Mouse (Mus musculus): ENCODE results near the gene Wars2.

DNA sequence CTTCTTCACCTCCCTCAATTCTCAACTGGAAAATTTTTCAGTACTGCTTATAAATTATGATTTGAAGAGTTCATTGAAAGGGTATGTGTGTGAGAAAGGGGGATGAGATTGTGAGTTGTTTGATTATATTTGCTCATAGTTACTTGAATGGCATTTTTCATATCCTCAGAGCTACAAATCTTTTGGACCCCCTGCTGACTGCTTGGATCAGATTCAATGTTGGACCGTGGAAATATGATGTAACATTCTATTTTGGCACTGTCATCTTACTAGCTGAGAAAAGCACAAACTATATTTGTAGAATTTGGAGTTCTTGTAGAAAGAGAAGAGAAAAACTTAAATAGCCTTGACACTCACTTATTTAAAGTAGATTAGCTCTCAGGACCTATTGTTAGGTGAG, 43.5 kb downstream of the Wars2 start:
- no peak for TF ChIP-seq CTCF (IDR thresholded peaks at IDR 0.05)
- no peak for TF ChIP-seq EP300 (IDR thresholded peaks at IDR 0.05)

Data from lung, postnatal 0 days (tissue).